Mouse (Mus musculus): ENCODE results near the gene Xcl1. TPM values are rescaled to one million over a fixed set of nuclear protein-coding genes. Genes with fewer than 3 reads are reported as not detected.

Xcl1 gene
- polyA plus RNA-seq (2017; shearing (Covaris generic)) = 4.3 TPM

DNA sequence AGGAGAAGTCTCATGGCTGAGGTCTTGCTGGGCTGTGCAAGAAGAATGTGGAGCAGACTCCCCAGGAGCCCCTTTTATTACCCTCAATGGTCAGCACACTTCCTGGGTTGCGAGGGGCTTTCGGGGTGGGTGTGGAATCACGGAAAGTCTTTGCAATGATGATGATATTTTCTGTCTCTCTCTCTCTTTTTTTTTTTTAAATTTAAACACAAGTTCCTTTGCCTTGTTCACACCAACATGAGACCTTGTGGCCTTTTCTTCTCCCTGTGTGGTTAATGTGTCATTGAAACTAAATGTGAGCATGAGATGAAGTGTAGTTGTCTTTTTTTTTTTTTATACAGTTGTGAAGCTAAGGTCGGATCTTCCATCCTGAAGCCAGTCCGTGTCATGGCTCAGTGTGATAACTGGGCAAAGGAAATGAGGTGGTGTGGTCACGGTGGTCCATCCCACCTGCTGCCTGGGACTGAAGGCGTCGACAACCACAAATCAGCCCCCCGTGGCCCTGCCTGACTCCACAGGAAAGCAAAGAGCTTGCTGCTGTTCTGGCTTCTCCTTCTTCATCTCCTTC, at the start of gene Xcl1:
Gene Xcl1 (minus strand): TSS at position 51 of the 568 bp plus-strand sequence.

Other genes starting within 250 kb of the Xcl1 start
- 0.95 TPM for gene Dpt, start 138.9 kb downstream of the Xcl1 start, polyA plus RNA-seq (2017; shearing (Covaris generic))
- gene Tbx19, start 225.2 kb upstream of the Xcl1 start, polyA plus RNA-seq (2017; shearing (Covaris generic)) = not detected